Mouse (Mus musculus) olfactory bulb, adult 2 months (tissue): ENCODE data around the gene Kcnmb4.

Experiments
- CTCF ChIP-seq: fragments of 200-500 bp; IDR thresholded peaks from 2 replicates; pipeline ENCODE4 v1.5.1; 2012; ENCODE audit warnings: low read depth, mild to moderate bottlenecking, low read length, moderate library complexity; ENCODE audit not compliant: insufficient read depth
- POLR2A ChIP-seq: fragments of 200-500 bp; IDR thresholded peaks from 2 replicates; pipeline ENCODE4 v1.6.1; 2012; ENCODE audit warnings: mild to moderate bottlenecking, low read depth, low read length, moderate library complexity; ENCODE audit not compliant: insufficient read depth

DNA sequence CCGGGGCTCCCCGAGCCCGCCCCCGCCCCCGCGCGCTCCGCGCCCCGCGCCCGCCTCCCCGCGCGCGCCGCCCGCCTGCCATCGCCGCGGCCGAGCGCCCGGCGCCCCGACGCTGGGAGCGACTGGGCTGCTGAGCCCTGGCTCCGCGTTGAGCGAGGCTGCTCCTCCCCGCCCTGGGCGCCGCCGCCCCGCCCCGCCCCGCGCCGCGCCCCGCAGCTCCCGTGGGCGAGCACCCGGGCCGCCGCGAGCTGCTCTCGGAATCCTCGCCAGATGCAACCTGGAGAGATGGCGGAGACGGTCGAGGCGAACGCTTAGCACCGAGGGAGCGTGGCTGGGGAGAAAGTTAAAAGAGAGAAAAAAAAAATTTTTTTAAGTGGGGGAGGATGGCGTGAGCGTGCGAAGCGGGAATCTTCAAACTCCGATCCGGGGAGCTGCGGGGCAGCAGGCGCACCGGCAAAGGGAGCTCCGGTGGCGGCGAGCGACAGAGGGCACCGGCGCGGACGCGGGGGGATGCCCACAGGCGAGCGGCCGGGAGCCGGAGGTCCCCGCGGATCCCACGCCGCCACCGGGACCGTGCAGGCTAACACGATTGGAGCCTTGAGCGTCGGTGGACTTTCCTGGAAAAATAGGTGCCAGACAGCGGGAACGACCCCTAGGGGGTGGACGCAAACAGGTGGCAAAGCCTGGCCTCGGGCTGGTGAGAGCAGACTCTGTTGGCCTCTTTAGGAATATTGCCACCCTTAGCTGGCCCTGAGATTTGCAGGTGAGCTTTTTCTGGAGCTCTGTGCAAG is at the start of gene Kcnmb4:
- no peak for TF ChIP-seq POLR2A
- TF ChIP-seq CTCF, result no peak
